Mouse (Mus musculus): Measurements from ENCODE around the gene Ccdc27. TPM values are rescaled to one million over a fixed set of nuclear protein-coding genes. Genes with fewer than 3 reads are reported as not detected.

The Ccdc27 gene
- polyA plus RNA-seq, 1 experiment from 2014 or later = not detected

- ATAC-seq (ENCODE audit: low FRiP score) = no peak
- Histone ChIP-seq H3K9ac (replicated peaks) (peak overlapping the region; percentile 38), H3K4me2 (peak overlapping the region; percentile 70), H3K27ac (replicated peaks) (no peak overlapping the region; the same call in 1 of the 2 replicates), H3K4me3 (replicated peaks) (peak overlapping the region; percentile 39), H3K36me3 (peaks cover 25% of the 10 kb centered on the region), H3K4me1 (peaks cover 34% of the 10 kb centered on the region), H3K9me3 (replicated peaks) (no peaks in the 10 kb centered on the region), H3K27me3 (replicated peaks) (peaks cover 16% of the 10 kb centered on the region)
- WGBS = 37% methylated on average over 17 of the region's 17 CpGs
These were observed 17.6 kb downstream of the Ccdc27 start for GRCm38 (mm10) chr4:154024729-154025521.

GRCm38 (mm10) chr4:154023754-154024601 is 18.5 kb downstream of the Ccdc27 start:
- Histone ChIP-seq H3K36me3 (peaks cover 35% of the 10 kb centered on the region), H3K4me2 (no peak overlapping the region), H3K4me3 (replicated peaks) (no peak overlapping the region), H3K4me1 (peaks cover 34% of the 10 kb centered on the region), H3K27me3 (replicated peaks) (peaks cover 16% of the 10 kb centered on the region), H3K9ac (replicated peaks) (no peak overlapping the region), H3K27ac (replicated peaks) (no peak overlapping the region), H3K9me3 (replicated peaks) (no peaks in the 10 kb centered on the region)
- no peak for ATAC-seq (ENCODE audit: low FRiP score)
- 28% methylated on average over 8 of the region's 8 CpGs for WGBS

GRCm38 (mm10) chr4:154022844-154023243 is 19.6 kb downstream of the Ccdc27 start:
- H3K9ac ChIP-seq (replicated peaks) = no peak overlapping the region
- H3K4me2 ChIP-seq = no peak overlapping the region
- 40% methylated on average over 4 of the region's 4 CpGs for whole genome bisulfite sequencing
- peak; percentile 51 for ATAC-seq (ENCODE audit: low FRiP score)
- peaks cover 34% of the 10 kb centered on the region for H3K4me1 ChIP-seq
- no peaks in the 10 kb centered on the region for H3K9me3 ChIP-seq (replicated peaks)
- peak overlapping the region; percentile 28; the same call in 1 of the 2 replicates for H3K27ac ChIP-seq (replicated peaks)
- H3K36me3 ChIP-seq = peaks cover 46% of the 10 kb centered on the region
- H3K4me3 ChIP-seq (replicated peaks) = no peak overlapping the region
- peaks cover 16% of the 10 kb centered on the region for H3K27me3 ChIP-seq (replicated peaks)

GRCm38 (mm10) chr4:154022407-154022806 is 20.1 kb downstream of the Ccdc27 start:
- Histone ChIP-seq H3K9ac (replicated peaks) (no peak overlapping the region), H3K4me3 (replicated peaks) (no peak overlapping the region), H3K27ac (replicated peaks) (0 out of 2 replicates have a peak overlapping the region, but pooled peaks have one; percentile 28), H3K36me3 (peaks cover 49% of the 10 kb centered on the region), H3K27me3 (replicated peaks) (peaks cover 14% of the 10 kb centered on the region), H3K9me3 (replicated peaks) (no peaks in the 10 kb centered on the region), H3K4me2 (no peak overlapping the region), H3K4me1 (peaks cover 34% of the 10 kb centered on the region)
- 76% methylated on average over 4 of the region's 4 CpGs for WGBS
- no peak; the same call in 1 of the 2 replicates for ATAC-seq (ENCODE audit: low FRiP score)

GRCm38 (mm10) chr4:154021432-154021831 is 21.0 kb downstream of the Ccdc27 start:
- no peak overlapping the region for H3K9ac ChIP-seq (replicated peaks)
- H3K27ac ChIP-seq (replicated peaks) = no peak overlapping the region
- H3K4me1 ChIP-seq = peaks cover 32% of the 10 kb centered on the region
- no peaks in the 10 kb centered on the region for H3K9me3 ChIP-seq (replicated peaks)
- no peak overlapping the region for H3K4me2 ChIP-seq
- ATAC-seq (ENCODE audit: low FRiP score) = no peak
- peaks cover 5% of the 10 kb centered on the region; the same call in 1 of the 2 replicates for H3K27me3 ChIP-seq (replicated peaks)
- H3K36me3 ChIP-seq = peaks cover 58% of the 10 kb centered on the region
- WGBS = 91% methylated on average over 9 of the region's 9 CpGs
- no peak overlapping the region for H3K4me3 ChIP-seq (replicated peaks)

- no peaks in the 10 kb centered on the region for H3K9me3 ChIP-seq (replicated peaks)
- peaks cover 15% of the 10 kb centered on the region; the same call in 1 of the 2 replicates for H3K4me1 ChIP-seq
- no peak overlapping the region for H3K4me2 ChIP-seq
- no peak overlapping the region for H3K9ac ChIP-seq (replicated peaks)
- 74% methylated on average over 7 of the region's 7 CpGs for WGBS
- H3K36me3 ChIP-seq = peaks cover 73% of the 10 kb centered on the region
- H3K27ac ChIP-seq (replicated peaks) = no peak overlapping the region
- peaks cover 3% of the 10 kb centered on the region; the same call in 1 of the 2 replicates for H3K27me3 ChIP-seq (replicated peaks)
- no peak for ATAC-seq (ENCODE audit: low FRiP score)
- no peak overlapping the region for H3K4me3 ChIP-seq (replicated peaks)
These were observed 22.9 kb downstream of the Ccdc27 start for GRCm38 (mm10) chr4:154019571-154019970.

- no peak for ATAC-seq (ENCODE audit: low FRiP score)
- Histone ChIP-seq H3K4me3 (replicated peaks) (no peak overlapping the region), H3K9ac (replicated peaks) (no peak overlapping the region), H3K4me1 (peaks cover 28% of the 10 kb centered on the region), H3K4me2 (no peak overlapping the region), H3K36me3 (peaks cover 53% of the 10 kb centered on the region), H3K27ac (replicated peaks) (no peak overlapping the region), H3K27me3 (replicated peaks) (no peaks in the 10 kb centered on the region), H3K9me3 (replicated peaks) (no peaks in the 10 kb centered on the region)
- 94% methylated on average over 11 of the region's 11 CpGs for WGBS
These were observed 27.0 kb downstream of the Ccdc27 start for GRCm38 (mm10) chr4:154015476-154015875.

- Histone ChIP-seq H3K4me2 (peak overlapping the region; percentile 97), H3K27ac (replicated peaks) (peak overlapping the region; percentile 62), H3K4me1 (peaks cover 28% of the 10 kb centered on the region), H3K9ac (replicated peaks) (peak overlapping the region; percentile 78), H3K27me3 (replicated peaks) (no peaks in the 10 kb centered on the region), H3K36me3 (peaks cover 28% of the 10 kb centered on the region), H3K4me3 (replicated peaks) (peak overlapping the region; percentile 71), H3K9me3 (replicated peaks) (no peaks in the 10 kb centered on the region)
- 1% methylated on average over 54 of the region's 55 CpGs for WGBS
- no peak for ATAC-seq (ENCODE audit: low FRiP score)
These were observed 30.2 kb downstream of the Ccdc27 start for GRCm38 (mm10) chr4:154012132-154012882.

- ATAC-seq (ENCODE audit: low FRiP score) = peak; percentile 94
- H3K4me2 ChIP-seq = peak within 1 kb of the TSS; percentile 97
These were observed 30.8 kb downstream of the Ccdc27 start, which contains the start of gene Lrrc47 for GRCm38 (mm10) chr4:154011646-154012089. TSS of gene Lrrc47 (plus strand) at chr4:154011731.

GRCm38 (mm10) chr4:154010907-154011645 is 31.4 kb downstream of the Ccdc27 start:
- Histone ChIP-seq H3K9ac (replicated peaks) (peak overlapping the region; percentile 78), H3K4me2 (peak overlapping the region; percentile 97), H3K4me3 (replicated peaks) (peak overlapping the region; percentile 71), H3K27me3 (replicated peaks) (no peaks in the 10 kb centered on the region), H3K9me3 (replicated peaks) (no peaks in the 10 kb centered on the region), H3K36me3 (peaks cover 28% of the 10 kb centered on the region), H3K4me1 (peaks cover 28% of the 10 kb centered on the region), H3K27ac (replicated peaks) (peak overlapping the region; percentile 67)
- ATAC-seq (ENCODE audit: low FRiP score) = no peak; the same call in 1 of the 2 replicates
- WGBS = 28% methylated on average over 13 of the region's 13 CpGs

More at GRCm38 (mm10) chr4:154011646-154012089, 30.8 kb downstream of the Ccdc27 start, which contains the start of gene Lrrc47:
- Histone ChIP-seq H3K9me3 (replicated peaks) (no peaks in the 10 kb centered on the region), H3K4me1 (peaks cover 28% of the 10 kb centered on the region), H3K27ac (replicated peaks) (peak within 1 kb of the TSS; percentile 67), H3K9ac (replicated peaks) (peak within 1 kb of the TSS; percentile 78), H3K4me3 (replicated peaks) (peak within 1 kb of the TSS; percentile 71), H3K36me3 (peaks cover 28% of the 10 kb centered on the region), H3K27me3 (replicated peaks) (no peaks in the 10 kb centered on the region)
- WGBS = under 1% methylated on average over 50 of the region's 59 CpGs

Measured in neural tube, embryonic 15.5 days (tissue).